Mouse (Mus musculus): Measurements from ENCODE around the gene Vmn1r56. TPM values are rescaled to one million over a fixed set of nuclear protein-coding genes. Genes with fewer than 3 reads are reported as not detected.

Vmn1r56 gene
- not detected for total RNA-seq (2023)

GRCm38 (mm10) chr7:5196647-5197046 lies at the start of gene Vmn1r56:
TSS of gene Vmn1r56 (minus strand) at chr7:5196747.

GRCm38 (mm10) chr7:5218193-5218592 lies 21.6 kb upstream of the Vmn1r56 start, which contains the start of gene Vmn1r57:
TSS of gene Vmn1r57 (plus strand) at chr7:5218493.

GRCm38 (mm10) chr7:5149570-5149969 lies 47.0 kb downstream of the Vmn1r56 start, which contains the start of gene Vmn1r55:
TSS of gene Vmn1r55 (minus strand) at chr7:5149670.

Other genes with a start within 250 kb of the Vmn1r56 start
- under 1 TPM; 0.33 to 0.87 TPM for gene Sbk2, start 232.3 kb downstream of the Vmn1r56 start, total RNA-seq (2023)
- gene Sbk3, start 225.6 kb downstream of the Vmn1r56 start, total RNA-seq (2023), result not detected
- 10 to 100 TPM; 20.7 to 31.7 TPM for gene Zfp579, start 200.6 kb downstream of the Vmn1r56 start, total RNA-seq (2023)
- 10 to 100 TPM; 10.5 to 12.3 TPM for gene Zfp524, start 182.3 kb downstream of the Vmn1r56 start, total RNA-seq (2023)
- 10 to 100 TPM; 54.8 to 57.0 TPM for gene Fiz1, start 182.1 kb downstream of the Vmn1r56 start, total RNA-seq (2023)
- gene Gm44973, start 181.3 kb downstream of the Vmn1r56 start, total RNA-seq (2023), result not detected
- gene Zfp865, start 176.4 kb downstream of the Vmn1r56 start, total RNA-seq (2023), result 10 to 100 TPM; 47.6 to 56.7 TPM
- gene Ccdc106, start 176.2 kb downstream of the Vmn1r56 start, total RNA-seq (2023), result not detected
- not detected for gene 4632433K11Rik, start 162.6 kb downstream of the Vmn1r56 start, total RNA-seq (2023)
- gene Zfp784, start 158.3 kb downstream of the Vmn1r56 start, total RNA-seq (2023), result 1 to 10 TPM; 5.8 to 7.0 TPM
- gene Zfp580, start 145.2 kb downstream of the Vmn1r56 start, total RNA-seq (2023), result 1 to 10 TPM; 4.0 to 4.5 TPM
- gene U2af2, start 134.6 kb downstream of the Vmn1r56 start, total RNA-seq (2023), result 100 to 1,000 TPM; 521 to 558 TPM
- gene Epn1, start 116.5 kb downstream of the Vmn1r56 start, total RNA-seq (2023), result 100 to 1,000 TPM; 220 to 234 TPM
- not detected for gene Rfpl4, start 79.8 kb downstream of the Vmn1r56 start, total RNA-seq (2023)
- gene Rasl2-9, start 70.8 kb downstream of the Vmn1r56 start, total RNA-seq (2023), result 1 to 10 TPM in 1 of 2 experiments, not detected in 1; 1.1 TPM
- gene Vmn1r55, start 47.1 kb downstream of the Vmn1r56 start, total RNA-seq (2023), result not detected
- not detected for gene Vmn1r57, start 21.7 kb upstream of the Vmn1r56 start, total RNA-seq (2023)
- gene Gm5065, start 153.8 kb upstream of the Vmn1r56 start, total RNA-seq (2023), result not detected
- not detected for gene Nlrp2, start 154.3 kb upstream of the Vmn1r56 start, total RNA-seq (2023)
- gene Vmn1r58, start 216.6 kb upstream of the Vmn1r56 start, total RNA-seq (2023), result not detected